23 mouse cellular contexts compared by ENCODE assay signal in genomic region chr1:23968027-23968725, GRCm38 (mm10). TPM values are rescaled to one million over a fixed set of nuclear protein-coding genes. Genes with fewer than 3 reads are reported as not detected.
A peak's percentile ranks its signal among the peaks of the same experiment; 100 is the strongest.
DNase-seq lines count a peak whose midpoint lies in the region; ATAC-seq and TF ChIP-seq lines count a peak whose summit lies in the region.
"Had no signal": no experiment of that assay in that cellular context is flagged by ENCODE, and none has a peak within 500 bp of the region (broad histone marks: within the 10 kb centered on the region; RNA-seq: fewer than 3 reads in every experiment).

No protein-coding gene starts in this region.

- H3K4me3 ChIP-seq in kidney, embryonic 15.5 days (replicated peaks): no peak overlapping the region
- H3K4me3 ChIP-seq in bone marrow, adult 2 months (replicated peaks; ENCODE audit: control insufficient read depth, low read depth, low read length): no peak overlapping the region
- H3K4me3 ChIP-seq in stomach, postnatal 0 days (ENCODE audit: low read depth, low read length): no peak overlapping the region
- H3K4me3 ChIP-seq: heart, adult 2 months; hindbrain, embryonic 15.5 days; intestine, embryonic 15.5 days had no signal

- 0 out of 2 replicates have a peak, but pooled peaks have one; percentile 9 for ATAC-seq in kidney, embryonic 15.5 days (replicated peaks; ENCODE audit: low FRiP score)
- ATAC-seq in stomach, postnatal 0 days (ENCODE audit: low FRiP score, low TSS enrichment): peak; percentile 24; the same call in 1 of the 2 replicates
- ATAC-seq: intestine, embryonic 15.5 days had no signal

- no peak overlapping the region for H3K27ac ChIP-seq in kidney, embryonic 15.5 days
- H3K27ac ChIP-seq in bone marrow, adult 2 months (ENCODE audit: control insufficient read depth, insufficient read depth, low read depth, low read length, poor library complexity): peak overlapping the region; percentile 44; the same call in 1 of the 2 replicates
- H3K27ac ChIP-seq in stomach, postnatal 0 days (replicated peaks): no peak overlapping the region
- H3K27ac ChIP-seq: heart, adult 2 months; hindbrain, embryonic 15.5 days; intestine, embryonic 15.5 days had no signal

- 84% methylated on average over 9 of the region's 9 CpGs for WGBS in kidney, embryonic 15.5 days
- WGBS in bone marrow, adult 2 months: 80% methylated on average over 9 of the region's 9 CpGs
- 83% methylated on average over 9 of the region's 9 CpGs for WGBS in stomach, postnatal 0 days

- no peak for TF ChIP-seq EP300 in stomach, postnatal 0 days (optimal IDR thresholded peaks at IDR 0.05)

- no peak for TF ChIP-seq CTCF in bone marrow, adult 2 months (IDR thresholded peaks at IDR 0.05; ENCODE audit: control insufficient read depth, insufficient read depth, low read length)
- no peak for TF ChIP-seq CTCF in stomach, postnatal 0 days (IDR thresholded peaks at IDR 0.05; ENCODE audit: low read depth)

- no peaks in the 10 kb centered on the region for H3K4me1 ChIP-seq in kidney, embryonic 15.5 days
- peaks cover 2% of the 10 kb centered on the region; the same call in 1 of the 2 replicates for H3K4me1 ChIP-seq in bone marrow, adult 2 months (ENCODE audit: control insufficient read depth, insufficient read depth, low read length)
- no peaks in the 10 kb centered on the region for H3K4me1 ChIP-seq in stomach, postnatal 0 days (replicated peaks; ENCODE audit: control insufficient read depth, insufficient read depth)
- H3K4me1 ChIP-seq: hindbrain, embryonic 15.5 days; intestine, embryonic 15.5 days had no signal

- TF ChIP-seq POLR2A in bone marrow, adult 2 months (IDR thresholded peaks at IDR 0.05; ENCODE audit: borderline replicate concordance, control insufficient read depth, low read depth, low read length): no peak

- no peak overlapping the region for H3K9ac ChIP-seq in kidney, embryonic 15.5 days
- no peak overlapping the region for H3K9ac ChIP-seq in stomach, postnatal 0 days (ENCODE audit: low read length)
- H3K9ac ChIP-seq: hindbrain, embryonic 15.5 days; intestine, embryonic 15.5 days had no signal

- no peaks in the 10 kb centered on the region for H3K27me3 ChIP-seq in kidney, embryonic 15.5 days
- no peaks in the 10 kb centered on the region for H3K27me3 ChIP-seq in stomach, postnatal 0 days (ENCODE audit: control insufficient read depth, insufficient read depth, low read length)
- H3K27me3 ChIP-seq: CH12.LX; hindbrain, embryonic 15.5 days; intestine, embryonic 15.5 days had no signal

- DNase-seq in kidney, postnatal 25 days: no peak
- DNase-seq in spleen, adult 12 weeks (ENCODE audit: low spot score): peak; percentile 35
- no peak for DNase-seq in spleen, postnatal 4 days (ENCODE audit: low spot score in 2 of 2)
- no peak for DNase-seq in stomach, postnatal 0 days (ENCODE audit: low spot score)
- DNase-seq in layer of hippocampus, adult 9-11 months: no peak
- no peak for DNase-seq in adrenal gland, postnatal 25 days
- DNase-seq: B cell, adult 2 months; cerebellum, adult 8-10 months; cerebellum, postnatal 36 days; gastrocnemius, postnatal 36 days; heart, adult 2 months; heart, postnatal 4 days; kidney, adult 8-10 months; kidney, postnatal 14 days; lung, adult 2 months; lung, postnatal 14 days; spleen, adult 18-20 months; thymus, postnatal 14 days had no signal

- no peaks in the 10 kb centered on the region for H3K9me3 ChIP-seq in kidney, embryonic 15.5 days (replicated peaks)
- H3K9me3 ChIP-seq in stomach, postnatal 0 days (ENCODE audit: control insufficient read depth, low read length): 0 out of 2 replicates have a peak, but pooled peaks cover 2% of the 10 kb centered on the region
- H3K9me3 ChIP-seq: intestine, embryonic 15.5 days had no signal

- H3K4me2 ChIP-seq in kidney, embryonic 15.5 days: no peak overlapping the region
- no peak overlapping the region for H3K4me2 ChIP-seq in stomach, postnatal 0 days (replicated peaks; ENCODE audit: low read depth)
- H3K4me2 ChIP-seq: hindbrain, embryonic 15.5 days; intestine, embryonic 15.5 days had no signal

- no peaks in the 10 kb centered on the region for H3K36me3 ChIP-seq in kidney, embryonic 15.5 days
- H3K36me3 ChIP-seq in stomach, postnatal 0 days (ENCODE audit: control insufficient read depth, insufficient read depth, low read length): no peaks in the 10 kb centered on the region
- H3K36me3 ChIP-seq: hindbrain, embryonic 15.5 days; intestine, embryonic 15.5 days had no signal

RNA-seq across cellular contexts. Expression of gene Sdhaf4, which starts 37.3 kb away (rescaled TPM):
- polyA plus RNA-seq in kidney, embryonic 15.5 days (2015; fragmentation: Nextera tagmentation; extraction: Ambion mirVana): 66.0 and 77.7 TPM in 2 replicates
- 10.6 and 13.6 TPM in 2 replicates for polyA plus RNA-seq in bone marrow, adult 2 months (2011; ENCODE audit: insufficient read depth, insufficient read length, low replicate concordance, missing spikeins)
- 69.9 and 72.8 TPM in 2 replicates for polyA plus RNA-seq in stomach, postnatal 0 days (2015; fragmentation: Nextera tagmentation; extraction: Ambion mirVana)
- 59.7 and 68.2 TPM in 2 replicates for total RNA-seq in adrenal gland, postnatal 25 days (2021)

RNA-seq across cellular contexts. Expression of gene Smap1, which starts 46.1 kb away (rescaled TPM):
- 39.7 and 41.7 TPM in 2 replicates for polyA plus RNA-seq in kidney, embryonic 15.5 days (2015; fragmentation: Nextera tagmentation; extraction: Ambion mirVana)
- 60.5 and 107 TPM in 2 replicates for polyA plus RNA-seq in bone marrow, adult 2 months (2011; ENCODE audit: insufficient read depth, insufficient read length, low replicate concordance, missing spikeins)
- polyA plus RNA-seq in stomach, postnatal 0 days (2015; fragmentation: Nextera tagmentation; extraction: Ambion mirVana): 42.9 and 44.9 TPM in 2 replicates
- 76.1 and 97.5 TPM in 2 replicates for total RNA-seq in adrenal gland, postnatal 25 days (2021)
